Mouse (Mus musculus): ENCODE measurements around the gene Rrm2. TPM values are rescaled to one million over a fixed set of nuclear protein-coding genes. Genes with fewer than 3 reads are reported as not detected.

The Rrm2 gene
- polyA plus RNA-seq, 1 experiment = 2.1 TPM

DNA sequence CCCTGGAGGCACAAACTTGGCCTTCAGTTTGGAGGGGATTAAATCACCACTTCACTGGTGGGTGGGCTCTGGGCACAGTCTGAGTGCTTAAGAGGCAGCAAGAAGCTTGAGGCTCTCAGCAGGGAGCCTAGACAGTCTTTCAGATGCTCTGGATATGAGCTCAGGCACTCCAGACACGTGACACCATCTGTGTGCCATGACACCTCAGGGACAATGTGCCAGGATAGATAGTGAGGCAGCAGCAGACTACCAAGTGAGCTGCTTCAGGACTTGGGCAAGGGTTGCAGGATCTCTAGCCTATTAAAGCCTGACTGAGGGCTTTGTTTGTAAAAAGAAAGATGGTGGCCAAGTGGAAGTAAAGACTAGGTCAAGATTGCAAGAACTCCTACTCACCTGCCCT lies 36.3 kb downstream of the Rrm2 start:
- peaks cover 8% of the 10 kb centered on the region; the same call in 1 of the 2 replicates for H3K4me1 ChIP-seq (ENCODE audit: control insufficient read depth, insufficient read depth, low read length)
- 67% methylated on average over 1 of the region's 1 CpGs for WGBS
- H3K4me3 ChIP-seq (replicated peaks; ENCODE audit: extremely low read depth, low read depth, low read length) = no peak overlapping the region
- no peak for TF ChIP-seq POLR2A (IDR thresholded peaks at IDR 0.05; ENCODE audit: borderline replicate concordance, extremely low read depth, low read depth, low read length)
- no peak for TF ChIP-seq CTCF (IDR thresholded peaks at IDR 0.05; ENCODE audit: insufficient read depth, low read length)
- no peak for DNase-seq

GRCm38 (mm10) chr12:24746579-24747296 lies 38.7 kb downstream of the Rrm2 start:
- Histone ChIP-seq H3K4me1 (ENCODE audit: control insufficient read depth, insufficient read depth, low read length) (peaks cover 8% of the 10 kb centered on the region; the same call in 1 of the 2 replicates), H3K4me3 (replicated peaks; ENCODE audit: extremely low read depth, low read depth, low read length) (no peak overlapping the region)
- WGBS = 50% methylated on average over 5 of the region's 5 CpGs
- no peak for TF ChIP-seq CTCF (IDR thresholded peaks at IDR 0.05; ENCODE audit: insufficient read depth, low read length)
- TF ChIP-seq POLR2A (IDR thresholded peaks at IDR 0.05; ENCODE audit: borderline replicate concordance, extremely low read depth, low read depth, low read length) = no peak
- no peak for DNase-seq

- peaks cover 8% of the 10 kb centered on the region; the same call in 1 of the 2 replicates for H3K4me1 ChIP-seq (ENCODE audit: control insufficient read depth, insufficient read depth, low read length)
- DNase-seq = no peak
- 43% methylated on average over 8 of the region's 8 CpGs for WGBS
- TF ChIP-seq POLR2A (IDR thresholded peaks at IDR 0.05; ENCODE audit: borderline replicate concordance, extremely low read depth, low read depth, low read length) = no peak
- H3K4me3 ChIP-seq (replicated peaks; ENCODE audit: extremely low read depth, low read depth, low read length) = no peak overlapping the region
Measured at GRCm38 (mm10) chr12:24747297-24747696, 39.3 kb downstream of the Rrm2 start.

DNA sequence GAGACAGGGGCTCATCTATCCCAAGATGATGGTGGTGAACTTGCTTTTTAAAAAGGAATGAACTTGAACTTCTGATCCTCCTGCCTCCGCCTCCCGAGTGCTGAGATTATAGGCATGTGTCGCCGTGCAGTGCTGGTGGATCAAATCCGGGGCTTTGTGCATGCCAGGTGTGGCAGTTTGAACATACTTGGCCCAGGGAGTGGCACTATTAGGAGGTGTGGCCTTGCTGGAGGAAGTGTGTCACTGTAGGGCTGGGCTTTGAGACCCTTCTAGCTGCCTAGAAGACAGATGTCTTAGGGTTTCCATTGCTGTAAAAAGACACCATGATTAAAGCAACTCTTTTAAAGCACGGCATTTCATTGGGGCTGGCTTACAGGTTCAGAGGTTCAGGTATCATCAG lies 42.5 kb downstream of the Rrm2 start:
- 83% methylated on average over 6 of the region's 6 CpGs for WGBS
- H3K4me1 ChIP-seq (ENCODE audit: control insufficient read depth, insufficient read depth, low read length) = peaks cover 8% of the 10 kb centered on the region; the same call in 1 of the 2 replicates
- TF ChIP-seq CTCF (IDR thresholded peaks at IDR 0.05; ENCODE audit: insufficient read depth, low read length) (no peak), POLR2A (IDR thresholded peaks at IDR 0.05; ENCODE audit: borderline replicate concordance, extremely low read depth, low read depth, low read length) (no peak)
- no peak overlapping the region for H3K4me3 ChIP-seq (replicated peaks; ENCODE audit: extremely low read depth, low read depth, low read length)
- no peak for DNase-seq

DNA sequence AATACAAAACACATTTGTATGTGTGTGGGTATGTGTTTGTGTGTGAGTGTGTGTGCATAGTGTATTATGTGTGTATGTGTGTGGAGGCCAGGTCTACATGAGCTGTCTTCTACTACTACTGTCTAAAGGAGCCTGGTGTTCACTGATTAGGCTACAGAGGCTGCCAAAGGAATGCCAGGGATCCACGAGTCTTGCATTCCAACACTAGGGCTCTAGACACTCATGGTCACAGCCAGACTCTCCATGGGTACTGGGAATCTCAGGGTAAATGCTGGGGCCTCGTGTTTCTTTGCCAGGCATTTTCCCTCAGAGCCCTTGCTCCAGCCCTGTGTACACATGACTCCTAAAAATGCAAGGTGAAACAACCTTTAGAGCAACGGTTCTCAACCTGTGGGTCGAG lies 45.6 kb downstream of the Rrm2 start:
- Histone ChIP-seq H3K4me1 (ENCODE audit: control insufficient read depth, insufficient read depth, low read length) (no peaks in the 10 kb centered on the region), H3K4me3 (replicated peaks; ENCODE audit: extremely low read depth, low read depth, low read length) (no peak overlapping the region)
- TF ChIP-seq POLR2A (IDR thresholded peaks at IDR 0.05; ENCODE audit: borderline replicate concordance, extremely low read depth, low read depth, low read length) (no peak), CTCF (IDR thresholded peaks at IDR 0.05; ENCODE audit: insufficient read depth, low read length) (no peak)
- 63% methylated on average over 4 of the region's 4 CpGs for WGBS
- DNase-seq = no peak

GRCm38 (mm10) chr12:24754693-24755092 lies 46.7 kb downstream of the Rrm2 start:
- 43% methylated on average over 5 of the region's 5 CpGs for WGBS
- DNase-seq = no peak
- no peak for TF ChIP-seq CTCF (IDR thresholded peaks at IDR 0.05; ENCODE audit: insufficient read depth, low read length)
- TF ChIP-seq POLR2A (IDR thresholded peaks at IDR 0.05; ENCODE audit: borderline replicate concordance, extremely low read depth, low read depth, low read length) = no peak
- no peak overlapping the region for H3K4me3 ChIP-seq (replicated peaks; ENCODE audit: extremely low read depth, low read depth, low read length)
- no peaks in the 10 kb centered on the region for H3K4me1 ChIP-seq (ENCODE audit: control insufficient read depth, insufficient read depth, low read length)

GRCm38 (mm10) chr12:24755471-24755870 lies 47.4 kb downstream of the Rrm2 start:
- no peak for TF ChIP-seq POLR2A (IDR thresholded peaks at IDR 0.05; ENCODE audit: borderline replicate concordance, extremely low read depth, low read depth, low read length)
- TF ChIP-seq CTCF (IDR thresholded peaks at IDR 0.05; ENCODE audit: insufficient read depth, low read length) = no peak
- 87% methylated on average over 9 of the region's 9 CpGs for WGBS

GRCm38 (mm10) chr12:24757387-24757786 lies 49.3 kb downstream of the Rrm2 start:
- Histone ChIP-seq H3K4me3 (replicated peaks; ENCODE audit: extremely low read depth, low read depth, low read length) (no peak overlapping the region), H3K4me1 (ENCODE audit: control insufficient read depth, insufficient read depth, low read length) (no peaks in the 10 kb centered on the region)
- DNase-seq = no peak
- TF ChIP-seq POLR2A (IDR thresholded peaks at IDR 0.05; ENCODE audit: borderline replicate concordance, extremely low read depth, low read depth, low read length) (no peak), CTCF (IDR thresholded peaks at IDR 0.05; ENCODE audit: insufficient read depth, low read length) (no peak)

More at GRCm38 (mm10) chr12:24755471-24755870, 47.4 kb downstream of the Rrm2 start:
- Histone ChIP-seq H3K4me3 (replicated peaks; ENCODE audit: extremely low read depth, low read depth, low read length) (no peak overlapping the region), H3K4me1 (ENCODE audit: control insufficient read depth, insufficient read depth, low read length) (no peaks in the 10 kb centered on the region)
- DNase-seq = no peak

GRCm38 (mm10) chr12:24758374-24758773 lies 50.3 kb downstream of the Rrm2 start:
- 17% methylated on average over 6 of the region's 6 CpGs for WGBS
- no peak for DNase-seq
- TF ChIP-seq POLR2A (IDR thresholded peaks at IDR 0.05; ENCODE audit: borderline replicate concordance, extremely low read depth, low read depth, low read length) (no peak), CTCF (IDR thresholded peaks at IDR 0.05; ENCODE audit: insufficient read depth, low read length) (no peak)
- no peak overlapping the region for H3K4me3 ChIP-seq (replicated peaks; ENCODE audit: extremely low read depth, low read depth, low read length)
- no peaks in the 10 kb centered on the region for H3K4me1 ChIP-seq (ENCODE audit: control insufficient read depth, insufficient read depth, low read length)

GRCm38 (mm10) chr12:24762253-24762652 lies 54.2 kb downstream of the Rrm2 start:
- Histone ChIP-seq H3K4me1 (ENCODE audit: control insufficient read depth, insufficient read depth, low read length) (no peaks in the 10 kb centered on the region), H3K4me3 (replicated peaks; ENCODE audit: extremely low read depth, low read depth, low read length) (no peak overlapping the region)
- WGBS = 36% methylated on average over 3 of the region's 3 CpGs
- TF ChIP-seq CTCF (IDR thresholded peaks at IDR 0.05; ENCODE audit: insufficient read depth, low read length) (no peak), POLR2A (IDR thresholded peaks at IDR 0.05; ENCODE audit: borderline replicate concordance, extremely low read depth, low read depth, low read length) (no peak)
- no peak for DNase-seq

Other genes starting within 250 kb of the Rrm2 start
- 9.0 and 10.0 TPM in 2 replicates for gene Taf1b, start 209.9 kb upstream of the Rrm2 start, polyA plus RNA-seq (2012; rRNA removed)
- 2.2 and 6.5 TPM in 2 replicates for gene Grhl1, start 136.0 kb upstream of the Rrm2 start, polyA plus RNA-seq (2012; rRNA removed)
- 22.1 and 35.2 TPM in 2 replicates for gene Klf11, start 57.0 kb upstream of the Rrm2 start, polyA plus RNA-seq (2012; rRNA removed)
- 16.7 and 22.5 TPM in 2 replicates for gene Cys1, start 26.4 kb upstream of the Rrm2 start, polyA plus RNA-seq (2012; rRNA removed)
- gene Mboat2, start 122.6 kb downstream of the Rrm2 start, polyA plus RNA-seq (2012; rRNA removed) = 3.0 and 4.0 TPM in 2 replicates